Mouse (Mus musculus) kidney, postnatal 14 days (tissue): ENCODE measurements at regions not wholly inside any gene's neighbourhood (a gene's known extent, or its start where the extent isn't known, plus 50 kb on each side); places are given as distances from the start of the nearest gene placed in this dataset.
"Not testable (repeated sequence)": the region's sequence is repeated elsewhere in the genome, so short reads cannot be mapped to it uniquely, and the experiment has no call there.

Experiments
- DNase-seq: peaks from one replicate; pipeline ENCODE4 v3.0.0; 2022; ENCODE audit warnings: mixed read lengths

- no peak for DNase-seq
Observed at GRCm38 (mm10) chr16:20854696-20855213, 120.4 kb upstream of the Thpo start.

DNA sequence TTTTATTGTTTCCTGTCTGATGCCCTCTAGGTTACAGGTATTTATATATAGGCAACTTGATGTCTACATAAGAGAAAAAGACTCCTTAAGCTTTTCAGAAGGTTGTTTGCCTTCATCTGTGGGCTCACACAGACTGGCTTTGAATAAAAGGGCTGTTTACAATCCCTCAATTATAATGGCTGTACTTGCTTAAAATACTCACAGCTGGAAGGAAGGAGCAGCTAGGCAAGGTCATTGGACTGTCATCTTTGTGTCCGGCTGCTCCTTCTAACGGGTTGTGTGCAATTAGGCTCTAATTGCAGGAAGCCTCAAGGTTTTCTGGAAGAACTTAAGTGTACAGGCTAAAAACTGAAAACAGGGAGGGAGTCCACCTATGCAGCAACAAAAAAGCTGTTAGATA, 103.8 kb upstream of the Thpo start:
- no peak for DNase-seq

GRCm38 (mm10) chr16:20836866-20837265, 102.6 kb upstream of the Thpo start:
- no peak for DNase-seq

DNA sequence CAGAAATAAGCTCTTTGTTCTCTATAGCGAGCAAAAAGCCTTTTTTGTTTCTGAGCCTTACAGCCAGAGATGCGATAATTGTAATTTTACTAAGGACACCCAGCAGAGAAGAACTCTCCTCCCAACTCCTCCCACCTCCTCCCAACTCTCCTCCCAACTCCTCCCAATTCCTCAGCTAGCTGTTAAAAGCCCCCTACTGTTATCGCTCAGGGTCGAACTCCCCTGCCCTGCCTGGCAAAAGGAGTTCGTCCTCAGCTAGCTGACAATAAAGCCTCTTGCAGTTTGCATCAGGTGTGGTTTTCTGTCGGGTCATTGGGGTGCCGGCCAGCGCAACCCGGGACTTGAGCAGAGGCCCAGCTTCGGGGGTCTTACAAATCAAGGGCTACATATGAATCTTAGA, 99.5 kb upstream of the Thpo start:
- DNase-seq: not testable (repeated sequence)

DNA sequence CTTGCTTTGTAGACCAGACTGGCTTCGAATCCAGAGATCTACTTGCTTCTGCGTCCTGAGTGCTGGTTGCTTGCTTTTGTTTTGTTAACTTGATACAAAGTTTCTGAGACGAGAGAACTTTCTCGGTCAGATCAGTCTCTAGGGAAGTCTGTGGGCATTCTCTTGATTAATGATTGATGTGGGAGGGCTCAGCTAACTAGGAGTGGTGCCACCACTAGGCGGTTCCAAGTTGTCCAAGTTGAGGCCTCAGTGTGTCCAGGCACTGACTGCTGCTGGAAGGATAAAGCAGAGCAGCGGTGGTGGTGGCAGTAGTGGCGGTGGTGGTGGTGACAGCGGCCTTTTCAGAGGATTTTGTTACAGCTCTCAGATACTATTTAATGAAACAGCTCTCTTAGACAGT, 99.0 kb upstream of the Thpo start:
- peak; percentile 20 for DNase-seq

GRCm38 (mm10) chr16:20829732-20830435, 95.6 kb upstream of the Thpo start:
- no peak for DNase-seq

DNA sequence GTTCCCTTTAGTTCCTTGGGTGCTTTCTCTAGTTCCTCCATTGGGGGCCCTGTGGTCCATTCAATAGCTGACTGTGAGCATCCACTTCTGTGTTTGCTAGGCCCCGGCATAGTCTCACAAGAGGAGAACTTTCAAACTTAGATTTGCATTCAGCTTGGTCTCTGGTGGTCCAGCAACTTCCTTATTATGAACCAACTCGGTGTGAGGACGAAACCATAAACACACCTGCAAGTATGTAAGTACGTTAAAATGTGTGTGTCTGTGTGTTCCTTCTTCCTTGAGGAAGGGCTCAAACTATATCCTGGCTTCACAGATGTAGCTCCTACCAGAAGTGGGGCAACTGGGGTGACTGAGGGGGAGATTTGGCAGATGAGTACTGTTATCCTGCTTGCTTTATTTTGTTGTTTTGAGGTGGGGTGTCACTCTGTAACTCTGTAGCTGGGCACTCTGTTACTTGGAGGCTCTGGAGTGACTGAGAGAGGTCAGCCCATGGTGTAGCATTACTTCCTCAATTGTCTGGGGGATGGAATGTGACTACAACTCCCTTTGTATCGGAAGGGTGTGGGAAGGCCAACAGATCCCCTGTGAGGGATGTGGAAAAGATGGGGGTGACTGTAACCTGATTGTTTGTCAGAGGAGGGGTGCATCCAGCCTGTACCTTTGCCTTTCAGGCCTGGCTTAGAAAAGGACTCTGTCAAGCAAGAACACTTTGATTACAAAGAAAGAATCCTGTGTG, 94.9 kb upstream of the Thpo start:
- no peak for DNase-seq

- no peak for DNase-seq
Observed at GRCm38 (mm10) chr16:20824226-20824625, 89.9 kb upstream of the Thpo start.

- no peak for DNase-seq
Observed at GRCm38 (mm10) chr16:20820939-20821338, 86.6 kb upstream of the Thpo start.

DNA sequence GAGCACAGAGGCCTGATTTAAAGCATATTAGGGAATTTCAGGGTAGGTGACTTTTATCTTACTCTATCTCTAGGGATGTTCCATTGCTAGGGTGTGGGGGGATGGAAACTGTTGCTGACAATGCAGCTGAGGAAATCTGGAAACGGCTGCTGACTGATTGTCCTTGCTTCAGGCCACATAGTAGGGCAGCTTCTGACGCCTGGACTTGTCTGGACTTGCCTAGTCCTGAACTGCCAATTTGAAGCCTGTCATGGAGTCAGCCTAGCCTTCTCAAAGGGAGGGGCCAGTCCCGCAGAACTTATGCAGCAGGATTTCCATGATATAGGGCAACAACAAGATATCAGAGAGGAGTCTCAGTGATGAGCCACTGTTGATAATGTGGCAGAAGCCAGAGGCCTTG, 85.3 kb upstream of the Thpo start:
- DNase-seq: no peak

GRCm38 (mm10) chr16:20818711-20819189, 84.4 kb upstream of the Thpo start:
- DNase-seq: no peak

DNA sequence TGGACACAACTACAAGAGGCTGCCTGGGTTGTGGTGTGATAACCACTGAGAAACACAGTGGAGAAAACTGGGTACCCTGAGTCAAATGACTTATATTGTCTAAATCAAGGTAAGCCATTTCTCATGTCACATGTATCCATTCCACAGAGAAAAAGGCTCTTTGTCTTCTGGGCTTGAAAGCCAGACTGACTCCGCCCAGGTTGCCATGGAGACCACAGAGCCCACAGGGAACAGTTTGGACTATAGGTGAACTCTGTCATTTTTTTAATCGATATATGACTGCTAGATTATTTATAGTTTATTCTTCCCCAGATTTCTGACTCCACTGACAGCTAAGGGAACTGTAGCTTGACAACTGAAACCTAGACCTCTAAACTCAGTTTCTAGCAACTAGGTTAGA, 80.7 kb upstream of the Thpo start:
- no peak for DNase-seq

GRCm38 (mm10) chr16:20814240-20814639, 79.9 kb upstream of the Thpo start:
- DNase-seq: no peak

- not testable (repeated sequence) for DNase-seq
Observed at GRCm38 (mm10) chr16:20812025-20812424, 77.7 kb upstream of the Thpo start.

GRCm38 (mm10) chr16:20810322-20810721, 76.0 kb upstream of the Thpo start:
- DNase-seq: no peak

DNA sequence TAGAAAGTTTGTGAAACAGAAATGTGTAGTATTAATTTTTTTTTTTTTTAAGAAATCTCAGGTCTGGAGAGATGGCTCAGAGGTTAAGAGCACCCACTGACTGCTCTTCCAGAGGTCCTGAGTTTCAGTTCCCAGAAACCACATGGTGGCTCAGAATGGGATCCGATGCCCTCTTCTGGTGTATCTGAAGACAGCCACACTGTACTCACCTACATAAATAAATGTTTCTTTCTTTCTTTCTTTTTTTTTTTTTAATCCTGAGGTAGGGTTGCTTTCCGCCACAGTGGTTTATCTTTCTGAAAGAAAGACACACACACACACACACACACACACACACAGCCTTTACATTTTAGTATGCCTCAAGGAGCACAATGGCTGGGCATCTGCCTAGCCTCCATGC, 74.0 kb upstream of the Thpo start:
- DNase-seq: no peak

- DNase-seq: no peak
Observed at GRCm38 (mm10) chr16:20806739-20807138, 72.4 kb upstream of the Thpo start.

DNA sequence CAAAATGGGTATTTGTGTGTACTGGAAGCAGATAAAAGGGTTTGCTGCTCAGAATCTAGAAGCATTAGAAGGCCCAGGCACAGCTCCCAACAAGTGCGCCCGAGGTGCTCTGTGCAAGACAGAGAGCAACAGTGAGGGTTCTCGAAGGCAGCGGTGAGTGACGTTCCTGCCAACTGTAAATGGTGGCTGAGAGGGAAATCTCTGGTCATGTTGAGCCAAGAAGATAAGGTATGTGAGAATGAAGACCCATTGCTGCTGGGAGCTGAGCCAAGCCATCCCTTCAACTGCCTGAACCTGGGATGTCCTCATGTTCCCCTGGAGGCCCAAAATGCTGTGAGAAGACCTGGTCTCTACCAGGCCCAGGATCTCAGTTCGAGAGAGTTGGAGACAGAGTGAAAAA, 71.5 kb upstream of the Thpo start:
- no peak for DNase-seq

GRCm38 (mm10) chr16:20805086-20805485, 70.8 kb upstream of the Thpo start:
- no peak for DNase-seq

DNA sequence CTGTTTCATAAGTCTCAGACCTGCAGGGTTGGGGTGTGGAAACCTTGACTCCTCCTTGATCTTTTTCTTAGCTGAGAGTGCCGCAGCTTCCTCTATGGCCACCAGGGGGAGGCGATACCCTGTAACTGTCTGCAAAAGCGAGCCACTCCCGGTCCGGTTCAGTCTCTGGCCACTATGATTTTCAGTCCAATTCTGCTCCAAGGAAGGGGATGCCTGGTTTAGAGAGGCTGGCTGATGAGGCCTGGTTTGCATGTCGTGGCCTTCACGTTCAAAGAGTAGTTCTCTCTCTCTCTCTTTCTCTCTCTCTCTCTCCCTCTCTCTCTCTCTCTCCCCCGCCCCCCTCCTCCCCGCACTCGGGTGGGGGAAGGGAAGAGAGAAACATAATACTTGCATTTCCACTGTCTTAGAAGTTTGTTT, 70.3 kb upstream of the Thpo start:
- DNase-seq: peak; percentile 85

DNA sequence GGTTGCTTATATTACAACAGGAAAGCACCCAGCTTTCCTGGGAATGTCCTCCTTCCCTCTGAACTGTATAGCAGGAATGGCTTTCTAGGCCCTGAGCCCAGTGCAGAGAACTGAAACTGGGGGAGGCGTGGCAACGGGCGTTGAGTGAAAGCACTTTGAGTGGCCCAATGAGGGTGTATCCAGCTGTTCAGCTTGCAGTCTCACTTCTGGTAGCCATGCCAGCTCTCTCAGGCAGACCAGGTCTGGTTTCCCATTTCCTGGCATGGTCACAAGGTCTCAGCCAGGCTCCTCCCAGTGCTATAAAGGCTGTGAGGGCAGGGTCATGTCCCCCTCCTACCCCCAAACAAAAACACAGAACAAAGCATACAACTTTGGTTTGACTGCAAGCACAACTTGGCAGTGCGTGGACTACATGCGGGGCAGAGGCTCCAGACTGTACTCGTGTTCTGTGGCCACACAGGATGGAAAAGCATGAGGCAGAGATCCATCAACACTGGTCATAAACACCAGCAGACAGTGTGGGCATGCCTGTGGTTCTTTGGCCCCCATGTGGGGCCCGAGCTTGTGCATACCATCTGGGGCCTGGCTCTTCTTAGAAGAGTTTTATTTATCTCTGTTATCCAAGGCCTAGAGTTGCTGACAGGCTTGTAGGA, 69.1 kb upstream of the Thpo start:
- DNase-seq: no peak

- DNase-seq: no peak
Observed at GRCm38 (mm10) chr16:20802724-20803123, 68.4 kb upstream of the Thpo start.

DNA sequence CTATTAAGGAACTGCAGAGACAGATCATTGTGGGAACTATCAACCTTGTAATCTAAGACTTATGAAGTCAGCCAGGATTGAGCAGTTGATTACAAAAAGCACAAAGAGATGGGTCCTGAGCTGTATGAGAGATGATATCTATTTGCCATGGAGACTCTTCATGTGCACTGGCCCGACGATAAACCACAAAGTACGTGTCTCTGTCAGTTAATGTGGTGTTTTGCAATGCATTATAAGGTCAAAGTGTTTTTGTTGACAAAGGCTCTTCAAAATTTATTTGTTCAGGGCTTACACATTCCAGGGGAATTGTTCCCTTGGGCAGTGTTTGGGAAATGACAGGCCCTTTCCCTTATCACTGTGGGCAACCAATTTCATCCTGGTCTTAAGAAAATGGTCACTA, 65.7 kb upstream of the Thpo start:
- no peak for DNase-seq

GRCm38 (mm10) chr16:20798115-20798514, 63.8 kb upstream of the Thpo start:
- DNase-seq: no peak
